Mouse (Mus musculus): ENCODE measurements around the gene Asic5. TPM values are rescaled to one million over a fixed set of nuclear protein-coding genes. Genes with fewer than 3 reads are reported as not detected.

Gene Asic5
- polyA plus RNA-seq, 1 experiment from 2014 or later, result not detected

DNA sequence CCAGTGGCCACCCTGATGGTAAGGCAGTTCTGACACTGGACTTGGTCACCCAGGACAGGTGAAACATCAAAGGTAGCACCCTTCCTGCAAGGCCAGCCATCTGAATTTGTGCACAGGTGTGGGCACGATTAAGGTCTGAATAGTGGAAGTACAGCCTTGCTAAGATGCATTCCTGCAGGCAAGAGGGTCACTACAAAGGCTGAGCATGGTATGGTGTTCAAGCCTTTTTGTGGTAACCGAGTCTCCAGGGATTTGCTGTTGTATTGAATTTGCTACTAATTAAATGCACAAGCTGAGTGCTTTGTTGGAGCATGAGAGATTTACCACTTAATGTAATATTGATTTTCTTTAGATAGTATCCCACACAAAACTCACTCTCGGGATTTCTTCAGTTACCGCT lies 66.0 kb downstream of the Asic5 start:
- Histone ChIP-seq H3K9me3 (ENCODE audit: control insufficient read depth, low read length) (no peaks in the 10 kb centered on the region), H3K4me1 (ENCODE audit: control insufficient read depth, insufficient read depth, low read length) (no peaks in the 10 kb centered on the region), H3K4me3 (ENCODE audit: low read depth, low read length) (no peak overlapping the region), H3K27me3 (ENCODE audit: control insufficient read depth, insufficient read depth, low read length) (no peaks in the 10 kb centered on the region), H3K9ac (ENCODE audit: low read length) (no peak overlapping the region), H3K27ac (replicated peaks; ENCODE audit: low read depth, low read length) (no peak overlapping the region), H3K4me2 (ENCODE audit: low read depth, severe bottlenecking) (no peak overlapping the region), H3K36me3 (ENCODE audit: control insufficient read depth, insufficient read depth, low read length) (no peaks in the 10 kb centered on the region)
- 76% methylated on average over 4 of the region's 4 CpGs for WGBS
- DNase-seq (ENCODE audit: low spot score) (no peak), ATAC-seq (ENCODE audit: insufficient number of reproducible peaks, low FRiP score, low TSS enrichment, low read depth) (no peak)

GRCm38 (mm10) chr3:82048681-82049080 lies 66.6 kb downstream of the Asic5 start:
- Histone ChIP-seq H3K4me1 (ENCODE audit: control insufficient read depth, insufficient read depth, low read length) (no peaks in the 10 kb centered on the region), H3K4me2 (ENCODE audit: low read depth, severe bottlenecking) (no peak overlapping the region), H3K36me3 (ENCODE audit: control insufficient read depth, insufficient read depth, low read length) (no peaks in the 10 kb centered on the region), H3K27ac (replicated peaks; ENCODE audit: low read depth, low read length) (no peak overlapping the region), H3K4me3 (ENCODE audit: low read depth, low read length) (no peak overlapping the region), H3K9me3 (ENCODE audit: control insufficient read depth, low read length) (no peaks in the 10 kb centered on the region), H3K27me3 (ENCODE audit: control insufficient read depth, insufficient read depth, low read length) (no peaks in the 10 kb centered on the region), H3K9ac (ENCODE audit: low read length) (no peak overlapping the region)
- ATAC-seq (ENCODE audit: insufficient number of reproducible peaks, low FRiP score, low TSS enrichment, low read depth), result no peak
- no peak for DNase-seq (ENCODE audit: low spot score)
- 62% methylated on average over 7 of the region's 7 CpGs for WGBS

GRCm38 (mm10) chr3:82051468-82051867 lies 69.4 kb downstream of the Asic5 start:
- H3K27me3 ChIP-seq (ENCODE audit: control insufficient read depth, insufficient read depth, low read length), result no peaks in the 10 kb centered on the region
- DNase-seq (ENCODE audit: low spot score) (no peak), ATAC-seq (ENCODE audit: insufficient number of reproducible peaks, low FRiP score, low TSS enrichment, low read depth) (no peak)
- H3K9ac ChIP-seq (ENCODE audit: low read length), result no peak overlapping the region
- no peaks in the 10 kb centered on the region for H3K4me1 ChIP-seq (ENCODE audit: control insufficient read depth, insufficient read depth, low read length)
- no peaks in the 10 kb centered on the region for H3K9me3 ChIP-seq (ENCODE audit: control insufficient read depth, low read length)
- H3K4me2 ChIP-seq (ENCODE audit: low read depth, severe bottlenecking), result no peak overlapping the region
- H3K27ac ChIP-seq (replicated peaks; ENCODE audit: low read depth, low read length), result no peak overlapping the region
- H3K36me3 ChIP-seq (ENCODE audit: control insufficient read depth, insufficient read depth, low read length), result no peaks in the 10 kb centered on the region
- H3K4me3 ChIP-seq (ENCODE audit: low read depth, low read length), result no peak overlapping the region

GRCm38 (mm10) chr3:82052029-82052428 lies 69.9 kb downstream of the Asic5 start:
- DNase-seq (ENCODE audit: low spot score) (no peak), ATAC-seq (ENCODE audit: insufficient number of reproducible peaks, low FRiP score, low TSS enrichment, low read depth) (no peak)
- Histone ChIP-seq H3K4me2 (ENCODE audit: low read depth, severe bottlenecking) (no peak overlapping the region), H3K4me1 (ENCODE audit: control insufficient read depth, insufficient read depth, low read length) (no peaks in the 10 kb centered on the region), H3K9me3 (ENCODE audit: control insufficient read depth, low read length) (no peaks in the 10 kb centered on the region), H3K36me3 (ENCODE audit: control insufficient read depth, insufficient read depth, low read length) (no peaks in the 10 kb centered on the region), H3K27ac (replicated peaks; ENCODE audit: low read depth, low read length) (no peak overlapping the region), H3K9ac (ENCODE audit: low read length) (no peak overlapping the region), H3K27me3 (ENCODE audit: control insufficient read depth, insufficient read depth, low read length) (no peaks in the 10 kb centered on the region), H3K4me3 (ENCODE audit: low read depth, low read length) (no peak overlapping the region)
- 46% methylated on average over 2 of the region's 2 CpGs for WGBS

DNA sequence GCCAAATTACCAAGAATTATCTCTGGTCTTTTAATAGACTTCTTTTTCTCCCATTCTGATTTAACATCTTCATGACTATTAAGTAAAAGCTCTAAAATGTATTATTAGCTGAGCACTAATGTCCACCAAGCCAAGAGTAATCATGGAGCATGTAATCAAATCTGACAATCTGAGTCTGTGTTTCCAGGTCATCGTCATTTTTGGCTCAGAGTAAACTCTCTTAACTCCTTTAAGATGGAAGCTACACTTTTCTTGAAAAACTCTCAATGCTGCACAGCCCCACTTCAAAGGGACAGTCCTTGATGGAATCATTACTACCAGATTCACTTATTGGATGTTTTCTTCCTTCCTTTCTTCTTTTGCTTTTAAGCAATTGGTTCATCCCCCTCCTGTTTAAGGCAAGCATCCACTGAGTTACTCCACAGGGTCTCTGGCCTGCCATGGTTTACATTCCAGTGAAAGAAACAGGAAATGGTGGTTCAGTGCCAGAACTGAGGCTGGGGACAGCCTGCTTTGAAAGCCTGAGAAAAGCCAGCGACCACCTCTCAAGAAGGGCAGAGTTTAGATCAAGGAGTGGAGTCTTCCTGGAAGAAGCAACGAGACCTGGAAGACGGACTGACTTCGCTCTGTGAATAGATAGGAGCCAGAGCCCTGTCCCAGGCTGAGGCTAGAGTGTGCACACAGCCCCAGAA lies 72.3 kb downstream of the Asic5 start:
- ATAC-seq (ENCODE audit: insufficient number of reproducible peaks, low FRiP score, low TSS enrichment, low read depth) (no peak), DNase-seq (ENCODE audit: low spot score) (no peak)
- H3K4me3 ChIP-seq (ENCODE audit: low read depth, low read length), result no peak overlapping the region
- H3K27ac ChIP-seq (replicated peaks; ENCODE audit: low read depth, low read length), result no peak overlapping the region
- no peaks in the 10 kb centered on the region for H3K4me1 ChIP-seq (ENCODE audit: control insufficient read depth, insufficient read depth, low read length)
- no peak overlapping the region for H3K4me2 ChIP-seq (ENCODE audit: low read depth, severe bottlenecking)
- 43% methylated on average over 5 of the region's 5 CpGs for WGBS
- no peaks in the 10 kb centered on the region for H3K9me3 ChIP-seq (ENCODE audit: control insufficient read depth, low read length)
- no peaks in the 10 kb centered on the region for H3K27me3 ChIP-seq (ENCODE audit: control insufficient read depth, insufficient read depth, low read length)
- no peaks in the 10 kb centered on the region for H3K36me3 ChIP-seq (ENCODE audit: control insufficient read depth, insufficient read depth, low read length)
- no peak overlapping the region for H3K9ac ChIP-seq (ENCODE audit: low read length)

DNA sequence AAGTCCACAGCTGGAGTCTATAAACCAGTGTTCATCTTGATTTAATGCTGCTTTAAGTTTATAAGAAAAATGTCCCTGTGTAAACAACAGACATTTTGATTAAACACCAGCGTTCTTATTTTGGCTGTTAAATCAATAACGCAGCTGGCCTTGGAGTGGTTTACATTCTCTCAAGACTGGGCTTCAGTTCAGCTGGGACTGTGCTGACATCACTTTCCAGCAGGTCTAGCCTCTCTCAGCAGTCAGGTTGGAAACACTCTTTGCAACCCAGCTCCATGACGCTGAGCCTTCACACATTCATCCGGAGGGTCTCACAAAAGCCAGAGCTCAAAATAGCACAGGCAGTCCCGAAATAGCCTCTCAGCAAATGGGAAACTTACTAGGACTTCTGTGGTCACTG lies 75.1 kb downstream of the Asic5 start:
- 61% methylated on average over 5 of the region's 5 CpGs for WGBS
- Histone ChIP-seq H3K4me3 (ENCODE audit: low read depth, low read length) (no peak overlapping the region), H3K27ac (replicated peaks; ENCODE audit: low read depth, low read length) (no peak overlapping the region), H3K9ac (ENCODE audit: low read length) (no peak overlapping the region), H3K36me3 (ENCODE audit: control insufficient read depth, insufficient read depth, low read length) (no peaks in the 10 kb centered on the region), H3K4me1 (ENCODE audit: control insufficient read depth, insufficient read depth, low read length) (no peaks in the 10 kb centered on the region), H3K4me2 (ENCODE audit: low read depth, severe bottlenecking) (no peak overlapping the region), H3K9me3 (ENCODE audit: control insufficient read depth, low read length) (no peaks in the 10 kb centered on the region), H3K27me3 (ENCODE audit: control insufficient read depth, insufficient read depth, low read length) (no peaks in the 10 kb centered on the region)
- no peak for DNase-seq (ENCODE audit: low spot score)
- ATAC-seq (ENCODE audit: insufficient number of reproducible peaks, low FRiP score, low TSS enrichment, low read depth), result no peak

DNA sequence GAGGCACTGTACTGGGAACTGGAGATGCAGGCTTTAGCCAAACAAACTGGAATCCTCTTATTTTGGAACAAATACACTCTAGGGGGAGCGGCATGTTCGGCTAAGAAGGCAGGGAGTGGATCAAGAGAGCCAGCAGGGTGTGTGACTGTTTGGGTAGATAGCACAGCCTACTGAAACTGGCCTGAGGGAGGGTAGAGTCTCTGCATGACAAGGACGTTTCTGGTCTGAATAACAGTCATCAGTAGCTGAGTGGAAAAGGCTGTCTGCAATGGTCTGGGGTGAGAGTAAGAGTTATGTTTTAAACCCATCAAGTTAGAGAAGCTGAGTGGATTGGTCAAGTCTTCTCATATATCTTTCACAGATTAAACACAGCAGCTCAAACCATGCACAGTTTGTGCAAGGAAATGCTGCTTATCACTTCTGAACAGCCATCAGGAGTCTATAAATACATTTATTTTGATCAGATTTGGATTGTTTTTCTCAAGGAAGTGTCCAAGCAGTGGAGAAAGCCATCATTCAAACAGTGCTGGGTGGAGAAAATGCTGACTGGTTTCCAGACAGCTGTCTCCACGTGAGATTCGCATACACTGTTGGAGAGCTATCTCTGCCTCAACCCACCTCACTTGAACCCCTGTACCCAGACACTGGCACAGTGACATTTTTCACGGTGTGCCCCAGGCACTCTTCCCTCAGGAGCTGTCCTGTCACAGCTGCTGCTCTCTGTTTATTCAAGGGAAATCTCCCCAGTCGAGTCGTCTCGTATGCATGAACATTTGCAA lies 79.5 kb downstream of the Asic5 start:
- Histone ChIP-seq H3K27ac (replicated peaks; ENCODE audit: low read depth, low read length) (no peak overlapping the region), H3K27me3 (ENCODE audit: control insufficient read depth, insufficient read depth, low read length) (no peaks in the 10 kb centered on the region), H3K36me3 (ENCODE audit: control insufficient read depth, insufficient read depth, low read length) (no peaks in the 10 kb centered on the region), H3K4me2 (ENCODE audit: low read depth, severe bottlenecking) (no peak overlapping the region), H3K4me1 (ENCODE audit: control insufficient read depth, insufficient read depth, low read length) (no peaks in the 10 kb centered on the region), H3K9ac (ENCODE audit: low read length) (no peak overlapping the region), H3K4me3 (ENCODE audit: low read depth, low read length) (no peak overlapping the region), H3K9me3 (ENCODE audit: control insufficient read depth, low read length) (no peaks in the 10 kb centered on the region)
- ATAC-seq (ENCODE audit: insufficient number of reproducible peaks, low FRiP score, low TSS enrichment, low read depth) (no peak), DNase-seq (ENCODE audit: low spot score) (no peak)
- 52% methylated on average over 9 of the region's 9 CpGs for WGBS

DNA sequence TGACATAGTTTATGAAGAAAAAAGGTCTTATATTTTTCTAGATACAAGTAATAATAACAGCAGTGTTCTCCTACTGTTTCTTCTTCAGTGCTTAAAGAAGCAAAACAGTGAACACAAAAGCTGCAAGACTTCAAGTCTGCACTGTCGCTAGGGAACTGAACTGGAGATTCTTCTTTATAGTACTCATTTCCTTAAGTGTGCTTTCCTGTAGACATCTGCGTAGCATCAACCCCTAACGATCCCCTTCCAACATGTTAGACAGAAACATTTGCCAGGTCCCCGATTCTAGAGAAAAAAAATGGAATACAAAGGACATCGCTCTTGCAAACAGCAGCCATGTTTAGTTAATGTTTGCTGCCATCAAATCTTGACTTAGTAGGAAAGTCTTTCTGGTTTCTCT lies 85.7 kb downstream of the Asic5 start:
- DNase-seq (ENCODE audit: low spot score) (no peak), ATAC-seq (ENCODE audit: insufficient number of reproducible peaks, low FRiP score, low TSS enrichment, low read depth) (no peak)
- no peak overlapping the region for H3K4me3 ChIP-seq (ENCODE audit: low read depth, low read length)
- H3K27me3 ChIP-seq (ENCODE audit: control insufficient read depth, insufficient read depth, low read length), result no peaks in the 10 kb centered on the region
- no peaks in the 10 kb centered on the region for H3K36me3 ChIP-seq (ENCODE audit: control insufficient read depth, insufficient read depth, low read length)
- no peaks in the 10 kb centered on the region for H3K9me3 ChIP-seq (ENCODE audit: control insufficient read depth, low read length)
- H3K9ac ChIP-seq (ENCODE audit: low read length), result no peak overlapping the region
- no peak overlapping the region for H3K4me2 ChIP-seq (ENCODE audit: low read depth, severe bottlenecking)
- H3K27ac ChIP-seq (replicated peaks; ENCODE audit: low read depth, low read length), result no peak overlapping the region
- H3K4me1 ChIP-seq (ENCODE audit: control insufficient read depth, insufficient read depth, low read length), result no peaks in the 10 kb centered on the region
- WGBS, result 49% methylated on average over 5 of the region's 5 CpGs

All from limb, embryonic 11.5 days (tissue).